In genomic region chr3:87725396-87726160, GRCm38 (mm10) we compare ENCODE assay signal across 15 mouse cellular contexts.
"Had no signal": no experiment of that assay in that cellular context is flagged by ENCODE, and none has a peak within 500 bp of the region (broad histone marks: within the 10 kb centered on the region; RNA-seq: fewer than 3 reads in every experiment).

No protein-coding gene starts in this region.

- H3K9me3 ChIP-seq: lung, embryonic 15.5 days; midbrain, embryonic 10.5 days; midbrain, embryonic 13.5 days had no signal

- H3K4me3 ChIP-seq: layer of hippocampus, adult 2 months; lung, embryonic 15.5 days; megakaryocyte, embryonic 14.5 days; midbrain, embryonic 10.5 days; midbrain, embryonic 13.5 days had no signal

- DNase-seq: kidney, adult 2 months; kidney, postnatal 25 days; layer of hippocampus, adult 9-11 months; lung, adult 18-20 months; lung, postnatal 10 days; lung, postnatal 36 days; thymus, adult 18-20 months; thymus, postnatal 36 days had no signal

- H3K27ac ChIP-seq: kidney, postnatal 0 days; layer of hippocampus, adult 2 months; liver, embryonic 14.5 days; lung, embryonic 15.5 days; midbrain, embryonic 10.5 days; midbrain, embryonic 13.5 days had no signal

- H3K4me1 ChIP-seq: lung, embryonic 15.5 days; midbrain, embryonic 10.5 days; midbrain, embryonic 13.5 days had no signal

- H3K27me3 ChIP-seq: lung, embryonic 15.5 days; midbrain, embryonic 13.5 days had no signal
